Mouse (Mus musculus): ENCODE results near the gene Cd99l2. TPM values are rescaled to one million over a fixed set of nuclear protein-coding genes. Genes with fewer than 3 reads are reported as not detected.

The Cd99l2 gene
- 25.9 and 28.9 TPM in 2 replicates for polyA plus RNA-seq (2014; fragmentation: Nextera tagmentation; extraction: Ambion mirVana)

- 13% methylated on average over 21 of the region's 23 CpGs for WGBS
- Histone ChIP-seq H3K9ac (replicated peaks; ENCODE audit: low read length) (peak within 1 kb of the TSS; percentile 57), H3K36me3 (replicated peaks; ENCODE audit: control insufficient read depth, insufficient read depth, low read depth, low read length) (no peaks in the 10 kb centered on the region), H3K4me1 (ENCODE audit: control insufficient read depth, insufficient read depth, low read length) (no peaks in the 10 kb centered on the region), H3K27me3 (ENCODE audit: control insufficient read depth, insufficient read depth, low read length) (no peaks in the 10 kb centered on the region), H3K27ac (replicated peaks; ENCODE audit: low read depth, low read length) (peak within 1 kb of the TSS; percentile 56), H3K4me3 (ENCODE audit: low read depth, low read length) (peak within 1 kb of the TSS; percentile 36), H3K9me3 (replicated peaks; ENCODE audit: control insufficient read depth, low read length) (no peaks in the 10 kb centered on the region), H3K4me2 (ENCODE audit: low read depth, low read length) (peak within 1 kb of the TSS; percentile 61)
- ATAC-seq (replicated peaks; ENCODE audit: insufficient number of reproducible peaks, low FRiP score, low TSS enrichment, low read depth): peak; percentile 97
- peak; percentile 88 for DNase-seq (ENCODE audit: low spot score)
Measured at GRCm38 (mm10) chrX:71492634-71493278, at the start of gene Cd99l2. Cd99l2 (minus strand) TSS chrX:71492849.

GRCm38 (mm10) chrX:71540821-71541510 lies 48.3 kb upstream of the Cd99l2 start:
- Histone ChIP-seq H3K36me3 (replicated peaks; ENCODE audit: control insufficient read depth, insufficient read depth, low read depth, low read length) (no peaks in the 10 kb centered on the region), H3K4me3 (ENCODE audit: low read depth, low read length) (no peak overlapping the region), H3K4me1 (ENCODE audit: control insufficient read depth, insufficient read depth, low read length) (no peaks in the 10 kb centered on the region), H3K4me2 (ENCODE audit: low read depth, low read length) (no peak overlapping the region), H3K27me3 (ENCODE audit: control insufficient read depth, insufficient read depth, low read length) (no peaks in the 10 kb centered on the region), H3K9ac (replicated peaks; ENCODE audit: low read length) (no peak overlapping the region), H3K9me3 (replicated peaks; ENCODE audit: control insufficient read depth, low read length) (no peaks in the 10 kb centered on the region), H3K27ac (replicated peaks; ENCODE audit: low read depth, low read length) (no peak overlapping the region)
- ATAC-seq (replicated peaks; ENCODE audit: insufficient number of reproducible peaks, low FRiP score, low TSS enrichment, low read depth): no peak
- DNase-seq (ENCODE audit: low spot score): no peak
- WGBS: 77% methylated on average over 7 of the region's 7 CpGs

GRCm38 (mm10) chrX:71537791-71538190 lies 45.1 kb upstream of the Cd99l2 start:
- H3K27ac ChIP-seq (replicated peaks; ENCODE audit: low read depth, low read length): no peak overlapping the region
- no peak overlapping the region for H3K9ac ChIP-seq (replicated peaks; ENCODE audit: low read length)
- no peak overlapping the region for H3K4me2 ChIP-seq (ENCODE audit: low read depth, low read length)
- H3K4me3 ChIP-seq (ENCODE audit: low read depth, low read length): no peak overlapping the region
- no peaks in the 10 kb centered on the region for H3K36me3 ChIP-seq (replicated peaks; ENCODE audit: control insufficient read depth, insufficient read depth, low read depth, low read length)
- ATAC-seq (replicated peaks; ENCODE audit: insufficient number of reproducible peaks, low FRiP score, low TSS enrichment, low read depth) (no peak), DNase-seq (ENCODE audit: low spot score) (no peak)
- H3K4me1 ChIP-seq (ENCODE audit: control insufficient read depth, insufficient read depth, low read length): no peaks in the 10 kb centered on the region
- 62% methylated on average over 2 of the region's 2 CpGs for WGBS
- H3K9me3 ChIP-seq (replicated peaks; ENCODE audit: control insufficient read depth, low read length): no peaks in the 10 kb centered on the region
- no peaks in the 10 kb centered on the region for H3K27me3 ChIP-seq (ENCODE audit: control insufficient read depth, insufficient read depth, low read length)

DNA sequence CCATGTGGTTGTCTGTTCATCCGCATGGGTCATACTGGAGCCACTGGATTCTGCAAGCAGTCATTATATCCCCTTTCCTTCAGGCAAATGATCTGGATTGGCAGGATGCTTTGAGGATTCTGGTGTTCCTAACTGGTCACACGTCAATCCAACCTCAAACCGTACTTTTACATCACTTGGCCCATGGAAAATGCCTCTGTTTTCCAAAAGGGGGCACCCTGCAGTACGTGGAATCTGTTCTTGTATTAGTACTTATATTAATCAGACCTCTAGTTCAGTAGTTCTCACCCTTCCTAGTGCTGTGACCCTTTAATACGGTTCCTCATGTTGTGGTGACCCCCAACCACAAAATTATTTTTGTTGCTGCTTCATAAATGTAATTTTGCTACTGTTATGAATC lies 41.5 kb upstream of the Cd99l2 start:
- Histone ChIP-seq H3K4me3 (ENCODE audit: low read depth, low read length) (no peak overlapping the region), H3K36me3 (replicated peaks; ENCODE audit: control insufficient read depth, insufficient read depth, low read depth, low read length) (no peaks in the 10 kb centered on the region), H3K4me1 (ENCODE audit: control insufficient read depth, insufficient read depth, low read length) (no peaks in the 10 kb centered on the region), H3K4me2 (ENCODE audit: low read depth, low read length) (no peak overlapping the region), H3K9me3 (replicated peaks; ENCODE audit: control insufficient read depth, low read length) (no peaks in the 10 kb centered on the region), H3K27ac (replicated peaks; ENCODE audit: low read depth, low read length) (no peak overlapping the region), H3K9ac (replicated peaks; ENCODE audit: low read length) (no peak overlapping the region), H3K27me3 (ENCODE audit: control insufficient read depth, insufficient read depth, low read length) (no peaks in the 10 kb centered on the region)
- no peak for ATAC-seq (replicated peaks; ENCODE audit: insufficient number of reproducible peaks, low FRiP score, low TSS enrichment, low read depth)
- 82% methylated on average over 5 of the region's 5 CpGs for WGBS
- DNase-seq (ENCODE audit: low spot score): no peak

- 63% methylated on average over 3 of the region's 3 CpGs for WGBS
- ATAC-seq (replicated peaks; ENCODE audit: insufficient number of reproducible peaks, low FRiP score, low TSS enrichment, low read depth) (no peak), DNase-seq (ENCODE audit: low spot score) (no peak)
- Histone ChIP-seq H3K27ac (replicated peaks; ENCODE audit: low read depth, low read length) (no peak overlapping the region), H3K4me1 (ENCODE audit: control insufficient read depth, insufficient read depth, low read length) (no peaks in the 10 kb centered on the region), H3K9me3 (replicated peaks; ENCODE audit: control insufficient read depth, low read length) (no peaks in the 10 kb centered on the region), H3K4me3 (ENCODE audit: low read depth, low read length) (no peak overlapping the region), H3K4me2 (ENCODE audit: low read depth, low read length) (no peak overlapping the region), H3K9ac (replicated peaks; ENCODE audit: low read length) (no peak overlapping the region), H3K36me3 (replicated peaks; ENCODE audit: control insufficient read depth, insufficient read depth, low read depth, low read length) (no peaks in the 10 kb centered on the region), H3K27me3 (ENCODE audit: control insufficient read depth, insufficient read depth, low read length) (no peaks in the 10 kb centered on the region)
Measured at GRCm38 (mm10) chrX:71532635-71533034, 40.0 kb upstream of the Cd99l2 start.

DNA sequence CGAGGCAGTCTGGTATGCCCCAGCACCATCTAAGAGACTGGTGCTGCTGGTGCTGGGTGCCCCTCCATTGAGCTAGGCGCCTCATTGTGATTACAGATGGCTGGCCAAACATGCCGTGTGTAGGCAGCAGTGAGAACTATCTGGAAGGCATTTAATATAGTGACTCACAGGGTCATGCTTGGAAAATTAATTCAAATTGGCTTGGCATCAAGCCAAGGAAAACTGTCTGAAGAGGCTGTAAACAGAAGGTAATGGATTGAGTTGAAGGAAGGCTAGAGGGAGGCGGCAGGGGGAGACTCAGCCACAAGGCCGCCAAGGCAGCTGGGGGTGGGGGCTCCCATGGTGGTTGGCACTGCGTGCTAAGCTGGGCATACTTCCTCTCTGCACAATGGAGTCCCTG lies 36.0 kb upstream of the Cd99l2 start:
- Histone ChIP-seq H3K27ac (replicated peaks; ENCODE audit: low read depth, low read length) (no peak overlapping the region), H3K36me3 (replicated peaks; ENCODE audit: control insufficient read depth, insufficient read depth, low read depth, low read length) (no peaks in the 10 kb centered on the region), H3K27me3 (ENCODE audit: control insufficient read depth, insufficient read depth, low read length) (no peaks in the 10 kb centered on the region), H3K9ac (replicated peaks; ENCODE audit: low read length) (no peak overlapping the region), H3K4me2 (ENCODE audit: low read depth, low read length) (no peak overlapping the region), H3K9me3 (replicated peaks; ENCODE audit: control insufficient read depth, low read length) (no peaks in the 10 kb centered on the region), H3K4me3 (ENCODE audit: low read depth, low read length) (no peak overlapping the region), H3K4me1 (ENCODE audit: control insufficient read depth, insufficient read depth, low read length) (no peaks in the 10 kb centered on the region)
- ATAC-seq (replicated peaks; ENCODE audit: insufficient number of reproducible peaks, low FRiP score, low TSS enrichment, low read depth) (0 out of 2 replicates have a peak, but pooled peaks have one; percentile 48), DNase-seq (ENCODE audit: low spot score) (peak; percentile 3)
- 62% methylated on average over 6 of the region's 6 CpGs for WGBS

DNA sequence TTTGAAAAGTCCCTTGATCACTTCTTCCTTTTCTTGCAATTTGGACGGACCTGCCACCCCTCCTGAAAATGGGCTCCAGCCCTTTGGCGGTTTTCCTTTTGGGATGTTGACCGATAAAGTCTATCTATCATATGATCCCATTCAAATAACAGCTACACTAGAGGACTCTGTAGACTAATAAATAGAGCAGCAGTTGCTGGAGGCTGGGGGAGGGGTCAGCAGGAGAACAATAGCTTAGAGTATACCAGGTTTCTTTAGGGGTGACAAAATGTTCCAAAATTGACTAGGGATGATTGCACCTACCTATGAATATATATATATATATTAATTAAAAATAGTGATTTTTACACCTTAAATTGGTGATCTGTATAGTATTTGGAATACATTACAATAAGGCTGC lies 35.5 kb upstream of the Cd99l2 start:
- Histone ChIP-seq H3K36me3 (replicated peaks; ENCODE audit: control insufficient read depth, insufficient read depth, low read depth, low read length) (no peaks in the 10 kb centered on the region), H3K4me3 (ENCODE audit: low read depth, low read length) (no peak overlapping the region), H3K27me3 (ENCODE audit: control insufficient read depth, insufficient read depth, low read length) (no peaks in the 10 kb centered on the region), H3K9me3 (replicated peaks; ENCODE audit: control insufficient read depth, low read length) (no peaks in the 10 kb centered on the region), H3K4me1 (ENCODE audit: control insufficient read depth, insufficient read depth, low read length) (no peaks in the 10 kb centered on the region), H3K27ac (replicated peaks; ENCODE audit: low read depth, low read length) (no peak overlapping the region), H3K9ac (replicated peaks; ENCODE audit: low read length) (no peak overlapping the region), H3K4me2 (ENCODE audit: low read depth, low read length) (no peak overlapping the region)
- 65% methylated on average over 3 of the region's 3 CpGs for WGBS
- ATAC-seq (replicated peaks; ENCODE audit: insufficient number of reproducible peaks, low FRiP score, low TSS enrichment, low read depth) (no peak), DNase-seq (ENCODE audit: low spot score) (no peak)

GRCm38 (mm10) chrX:71527461-71527860 lies 34.8 kb upstream of the Cd99l2 start:
- ATAC-seq (replicated peaks; ENCODE audit: insufficient number of reproducible peaks, low FRiP score, low TSS enrichment, low read depth) (no peak), DNase-seq (ENCODE audit: low spot score) (no peak)
- Histone ChIP-seq H3K4me3 (ENCODE audit: low read depth, low read length) (no peak overlapping the region), H3K9ac (replicated peaks; ENCODE audit: low read length) (no peak overlapping the region), H3K27ac (replicated peaks; ENCODE audit: low read depth, low read length) (no peak overlapping the region), H3K9me3 (replicated peaks; ENCODE audit: control insufficient read depth, low read length) (no peaks in the 10 kb centered on the region), H3K4me1 (ENCODE audit: control insufficient read depth, insufficient read depth, low read length) (no peaks in the 10 kb centered on the region), H3K36me3 (replicated peaks; ENCODE audit: control insufficient read depth, insufficient read depth, low read depth, low read length) (no peaks in the 10 kb centered on the region), H3K4me2 (ENCODE audit: low read depth, low read length) (no peak overlapping the region), H3K27me3 (ENCODE audit: control insufficient read depth, insufficient read depth, low read length) (no peaks in the 10 kb centered on the region)
- WGBS: 82% methylated on average over 1 of the region's 1 CpGs
